In the genomic region with DNA sequence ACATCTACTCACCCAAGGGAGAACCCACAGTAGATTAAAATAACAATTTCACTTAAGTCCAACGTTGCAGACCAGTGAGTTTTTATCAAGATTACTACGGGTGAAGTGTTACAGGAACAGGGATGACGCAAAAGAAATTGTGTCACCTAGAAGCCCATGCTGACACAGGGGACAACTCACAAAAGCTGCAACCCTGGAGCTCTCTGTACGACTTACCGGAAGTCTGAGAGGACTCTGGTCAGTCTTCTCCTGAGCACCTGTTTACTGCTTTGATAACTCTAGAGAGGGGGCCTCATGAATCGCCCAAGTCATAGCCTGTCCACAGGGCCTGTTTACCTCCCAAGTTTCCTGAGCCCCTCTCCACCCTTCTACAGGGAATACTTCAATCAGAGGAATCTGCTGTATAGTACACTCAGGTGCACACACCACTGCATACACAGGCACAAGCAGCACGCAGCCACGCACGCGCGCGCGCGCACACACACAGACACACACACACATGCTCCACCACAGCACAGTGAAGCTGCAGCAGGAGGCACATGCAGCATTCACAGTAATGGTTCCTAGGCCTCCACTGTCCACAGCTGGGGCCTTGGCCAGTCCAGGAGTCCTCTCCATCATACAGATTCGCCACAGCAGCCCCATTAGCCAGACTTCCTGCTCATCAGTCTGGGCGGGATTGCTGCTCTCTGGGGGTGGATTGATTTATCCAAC, we compare ENCODE assay signal across 28 mouse cellular contexts. TPM values are rescaled to one million over a fixed set of nuclear protein-coding genes. Genes with fewer than 3 reads are reported as not detected.
A peak's percentile ranks its signal among the peaks of the same experiment; 100 is the strongest.
DNase-seq lines count a peak whose midpoint lies in the region; ATAC-seq lines count a peak whose summit lies in the region.
"Had no signal": no experiment of that assay in that cellular context is flagged by ENCODE, and none has a peak within 500 bp of the region (broad histone marks: within the 10 kb centered on the region; RNA-seq: fewer than 3 reads in every experiment).

No protein-coding gene starts in this region.

- ATAC-seq in neural tube, embryonic 11.5 days (ENCODE audit: insufficient read depth, low FRiP score, low TSS enrichment) = peak; percentile 68; the same call in 1 of the 2 replicates
- peak; percentile 63; the same call in 1 of the 2 replicates for ATAC-seq in hindbrain, embryonic 15.5 days (ENCODE audit: low FRiP score, low read depth)
- ATAC-seq in midbrain, embryonic 16.5 days = 0 out of 2 replicates have a peak, but pooled peaks have one; percentile 34
- ATAC-seq in frontal cortex, adult (ENCODE audit: low TSS enrichment) = no peak
- ATAC-seq: forebrain, embryonic 13.5 days had no signal

- H3K36me3 ChIP-seq in neural tube, embryonic 11.5 days (ENCODE audit: control insufficient read depth, insufficient read depth, low read length) = no peaks in the 10 kb centered on the region
- H3K36me3 ChIP-seq in hindbrain, embryonic 15.5 days = 0 out of 2 replicates have a peak, but pooled peaks cover 5% of the 10 kb centered on the region
- no peaks in the 10 kb centered on the region for H3K36me3 ChIP-seq in midbrain, embryonic 16.5 days (ENCODE audit: control insufficient read depth, insufficient read depth, low read length)
- H3K36me3 ChIP-seq: embryonic facial prominence, embryonic 12.5 days; heart, embryonic 15.5 days; liver, embryonic 15.5 days had no signal

- H3K4me2 ChIP-seq in neural tube, embryonic 11.5 days (ENCODE audit: low read depth) = no peak overlapping the region
- no peak overlapping the region for H3K4me2 ChIP-seq in hindbrain, embryonic 15.5 days
- H3K4me2 ChIP-seq in midbrain, embryonic 16.5 days (ENCODE audit: low read length) = no peak overlapping the region
- H3K4me2 ChIP-seq: embryonic facial prominence, embryonic 12.5 days; forebrain, embryonic 13.5 days; heart, embryonic 15.5 days; liver, embryonic 15.5 days had no signal

- no peak for DNase-seq in neural tube, embryonic 11.5 days (ENCODE audit: low spot score)
- no peak for DNase-seq in neural tube, embryonic 10.5 days (ENCODE audit: extremely low spot score, low spot score)
- DNase-seq in left cerebral cortex, adult 8-10 months (ENCODE audit: low spot score in 2 of 2) = no peak
- no peak for DNase-seq in T-cell, adult 2 months (ENCODE audit: low spot score)
- DNase-seq: adrenal gland, adult 8-10 months; cerebellum, adult 9-11 months; gastrocnemius, postnatal 36 days; heart, postnatal 4 days; kidney, adult 18-20 months; kidney, postnatal 10 days; lung, postnatal 14 days; right cerebral cortex, postnatal 14 days; thymus, adult 18-20 months had no signal

- no peaks in the 10 kb centered on the region for H3K9me3 ChIP-seq in neural tube, embryonic 11.5 days (ENCODE audit: control insufficient read depth, low read length)
- no peaks in the 10 kb centered on the region for H3K9me3 ChIP-seq in hindbrain, embryonic 15.5 days
- H3K9me3 ChIP-seq in midbrain, embryonic 16.5 days (replicated peaks; ENCODE audit: control insufficient read depth, low read length, poor library complexity, severe bottlenecking) = no peaks in the 10 kb centered on the region
- H3K9me3 ChIP-seq: embryonic facial prominence, embryonic 12.5 days; heart, embryonic 15.5 days; liver, embryonic 15.5 days had no signal

- H3K4me3 ChIP-seq in neural tube, embryonic 11.5 days (ENCODE audit: low read depth, low read length) = no peak overlapping the region
- H3K4me3 ChIP-seq in hindbrain, embryonic 15.5 days = no peak overlapping the region
- no peak overlapping the region for H3K4me3 ChIP-seq in midbrain, embryonic 16.5 days (ENCODE audit: low read depth, low read length)
- H3K4me3 ChIP-seq: embryonic facial prominence, embryonic 12.5 days; erythroblast, embryonic 14.5 days; forebrain, embryonic 13.5 days; heart, embryonic 15.5 days; liver, embryonic 15.5 days; megakaryocyte, embryonic 14.5 days; myocyte had no signal

- no peak overlapping the region for H3K27ac ChIP-seq in neural tube, embryonic 11.5 days (ENCODE audit: low read depth, low read length)
- H3K27ac ChIP-seq in hindbrain, embryonic 15.5 days (replicated peaks) = no peak overlapping the region
- no peak overlapping the region for H3K27ac ChIP-seq in midbrain, embryonic 16.5 days (ENCODE audit: low read length)
- H3K27ac ChIP-seq: embryonic facial prominence, embryonic 12.5 days; forebrain, embryonic 13.5 days; heart, embryonic 15.5 days; liver, embryonic 15.5 days had no signal

- no peak overlapping the region for H3K9ac ChIP-seq in neural tube, embryonic 11.5 days (ENCODE audit: low read length)
- no peak overlapping the region for H3K9ac ChIP-seq in hindbrain, embryonic 15.5 days
- H3K9ac ChIP-seq in midbrain, embryonic 16.5 days (ENCODE audit: low read depth, low read length) = no peak overlapping the region
- H3K9ac ChIP-seq: embryonic facial prominence, embryonic 12.5 days; forebrain, embryonic 13.5 days; heart, embryonic 15.5 days; liver, embryonic 15.5 days had no signal

- no peaks in the 10 kb centered on the region for H3K4me1 ChIP-seq in neural tube, embryonic 11.5 days (ENCODE audit: control insufficient read depth, insufficient read depth, low read length)
- H3K4me1 ChIP-seq in hindbrain, embryonic 15.5 days (replicated peaks) = no peaks in the 10 kb centered on the region
- no peaks in the 10 kb centered on the region for H3K4me1 ChIP-seq in midbrain, embryonic 16.5 days (ENCODE audit: control insufficient read depth, insufficient read depth, low read length)
- H3K4me1 ChIP-seq: embryonic facial prominence, embryonic 12.5 days; forebrain, embryonic 13.5 days; heart, embryonic 15.5 days; liver, embryonic 15.5 days; megakaryocyte, embryonic 14.5 days had no signal

- no peaks in the 10 kb centered on the region for H3K27me3 ChIP-seq in neural tube, embryonic 11.5 days (ENCODE audit: control insufficient read depth, insufficient read depth, low read length)
- peaks cover 8% of the 10 kb centered on the region; the same call in 1 of the 2 replicates for H3K27me3 ChIP-seq in hindbrain, embryonic 15.5 days
- H3K27me3 ChIP-seq in midbrain, embryonic 16.5 days (ENCODE audit: control insufficient read depth, insufficient read depth, low read depth, low read length) = no peaks in the 10 kb centered on the region
- H3K27me3 ChIP-seq: forebrain, embryonic 13.5 days; heart, embryonic 15.5 days; liver, embryonic 15.5 days had no signal

- WGBS in neural tube, embryonic 11.5 days = 86% methylated on average over 16 of the region's 16 CpGs
- WGBS in hindbrain, embryonic 15.5 days = 79% methylated on average over 16 of the region's 16 CpGs
- WGBS in midbrain, embryonic 16.5 days = 88% methylated on average over 16 of the region's 16 CpGs

RNA-seq across cellular contexts. Expression of gene Faah, which starts 22.9 kb away (rescaled TPM):
- polyA plus RNA-seq in neural tube, embryonic 11.5 days (2014; fragmentation: Nextera tagmentation; extraction: Ambion mirVana) = 1.9 and 2.1 TPM in 2 replicates
- polyA plus RNA-seq in hindbrain, embryonic 15.5 days (2015; fragmentation: Nextera tagmentation; extraction: Ambion mirVana) = 22.7 and 25.9 TPM in 2 replicates
- polyA plus RNA-seq in midbrain, embryonic 16.5 days (2015; fragmentation: Nextera tagmentation; extraction: Ambion mirVana) = 25.9 and 27.3 TPM in 2 replicates
- 10 to 100 TPM; 77.3 to 81.9 (median 80.2) TPM for total RNA-seq in left cerebral cortex, adult 8-10 months (2022)

RNA-seq across cellular contexts. Expression of gene Dmbx1, which starts 55.1 kb away (rescaled TPM):
- 0.38 and 0.77 TPM in 2 replicates for polyA plus RNA-seq in neural tube, embryonic 11.5 days (2014; fragmentation: Nextera tagmentation; extraction: Ambion mirVana)
- polyA plus RNA-seq in hindbrain, embryonic 15.5 days (2015; fragmentation: Nextera tagmentation; extraction: Ambion mirVana) = 8.3 and 8.6 TPM in 2 replicates
- polyA plus RNA-seq in midbrain, embryonic 16.5 days (2015; fragmentation: Nextera tagmentation; extraction: Ambion mirVana) = 6.1 and 12.0 TPM in 2 replicates
- total RNA-seq in left cerebral cortex, adult 8-10 months (2022) = under 1 TPM in 2 of 4 experiments, not detected in 2; 0.09 to 0.36 TPM
- total RNA-seq: adrenal gland, adult 8-10 months; gastrocnemius, postnatal 36 days; heart, adult 8-10 months; heart, postnatal 4 days; layer of hippocampus, adult 18-20 months had no signal
- polyA plus RNA-seq: erythroblast, embryonic 14.5 days; liver, embryonic 15.5 days; spleen, adult 2 months; stomach, embryonic 14.5 days; urinary bladder, adult 2 months had no signal

RNA-seq across cellular contexts. Expression of gene Nsun4, which starts 58.9 kb away (rescaled TPM):
- polyA plus RNA-seq in neural tube, embryonic 11.5 days (2014; fragmentation: Nextera tagmentation; extraction: Ambion mirVana) = 21.0 and 21.2 TPM in 2 replicates
- 12.3 and 12.5 TPM in 2 replicates for polyA plus RNA-seq in hindbrain, embryonic 15.5 days (2015; fragmentation: Nextera tagmentation; extraction: Ambion mirVana)
- 9.9 and 11.3 TPM in 2 replicates for polyA plus RNA-seq in midbrain, embryonic 16.5 days (2015; fragmentation: Nextera tagmentation; extraction: Ambion mirVana)
- total RNA-seq in left cerebral cortex, adult 8-10 months (2022) = 10 to 100 TPM in 2 of 4 experiments, 1 to 10 TPM in 2; 9.0 to 11.5 (median 10.6) TPM
